Mouse (Mus musculus) right cerebral cortex, postnatal 14 days (tissue): ENCODE measurements at regions not wholly inside any gene's neighbourhood (a gene's known extent, or its start where the extent isn't known, plus 50 kb on each side); places are given as distances from the start of the nearest gene placed in this dataset.

Experiments
- DNase-seq: peaks from one replicate; pipeline ENCODE4 v3.0.0; 2022

DNA sequence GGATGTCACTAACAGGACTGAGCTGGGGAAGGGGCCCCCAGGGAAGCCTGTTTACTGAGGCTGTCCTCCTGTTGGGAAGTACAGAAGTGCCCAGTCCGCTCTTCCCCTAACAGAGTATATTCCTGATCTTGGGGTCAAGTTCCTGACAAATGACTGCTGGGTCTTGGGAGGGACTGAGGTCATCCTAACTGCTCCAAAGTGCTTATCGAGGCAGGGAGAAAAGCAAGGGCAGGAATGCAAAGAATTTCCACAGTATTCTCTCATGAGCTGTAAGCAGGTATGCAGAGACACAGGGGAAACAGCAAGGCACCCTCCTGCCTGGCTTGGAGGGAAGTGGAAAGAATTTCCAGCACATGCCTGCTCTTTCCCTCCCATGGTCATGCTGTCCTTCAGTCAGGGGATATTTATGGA lies 107.9 kb downstream of the Oma1 start:
- DNase-seq: no peak

DNA sequence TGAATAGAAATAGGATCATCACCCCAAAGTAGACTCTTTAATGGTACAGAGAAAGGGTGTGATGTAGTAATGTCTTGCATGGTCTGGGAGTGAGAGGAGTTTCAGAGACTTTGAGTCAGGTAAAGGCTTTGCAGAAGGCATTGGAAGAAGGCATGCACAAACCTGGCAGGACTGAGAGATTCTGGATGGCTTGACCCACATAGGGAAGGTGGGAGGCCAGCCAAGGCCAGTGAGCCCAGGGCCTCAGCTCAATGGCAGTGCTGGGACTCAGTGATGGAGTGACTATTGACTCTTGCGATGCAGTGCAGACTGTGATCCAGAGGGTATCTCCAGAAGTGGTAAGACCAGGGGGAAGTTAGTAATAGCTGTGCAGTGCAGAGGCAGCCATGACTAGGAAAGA lies 127.8 kb downstream of the Oma1 start:
- DNase-seq: no peak

DNA sequence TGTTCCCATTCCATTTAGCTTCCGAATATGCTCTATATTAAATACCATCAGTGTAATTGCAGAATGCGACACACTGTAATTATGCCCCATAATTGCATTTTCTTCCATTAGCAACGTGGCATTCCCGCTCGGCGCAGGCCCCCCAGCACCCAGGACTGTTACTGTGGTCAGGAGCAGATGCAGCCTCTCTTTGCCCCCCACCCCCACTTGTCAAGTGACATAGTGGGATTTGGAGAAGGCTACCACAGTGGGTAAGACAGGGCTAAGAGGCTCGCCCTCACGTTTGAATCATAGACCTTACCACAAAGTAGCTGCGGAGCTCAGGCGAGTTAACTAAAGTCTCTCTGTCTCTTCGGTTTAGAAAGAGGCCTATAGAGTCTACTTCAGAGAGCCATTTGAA lies 128.3 kb downstream of the Oma1 start:
- DNase-seq: no peak

- DNase-seq: no peak
Observed at GRCm38 (mm10) chr4:103449276-103449675, 135.7 kb downstream of the Oma1 start.

- DNase-seq: no peak
Observed at GRCm38 (mm10) chr4:103450121-103450520, 136.5 kb downstream of the Oma1 start.

- no peak for DNase-seq
Observed at GRCm38 (mm10) chr4:103455458-103455857, 141.8 kb downstream of the Oma1 start.

DNA sequence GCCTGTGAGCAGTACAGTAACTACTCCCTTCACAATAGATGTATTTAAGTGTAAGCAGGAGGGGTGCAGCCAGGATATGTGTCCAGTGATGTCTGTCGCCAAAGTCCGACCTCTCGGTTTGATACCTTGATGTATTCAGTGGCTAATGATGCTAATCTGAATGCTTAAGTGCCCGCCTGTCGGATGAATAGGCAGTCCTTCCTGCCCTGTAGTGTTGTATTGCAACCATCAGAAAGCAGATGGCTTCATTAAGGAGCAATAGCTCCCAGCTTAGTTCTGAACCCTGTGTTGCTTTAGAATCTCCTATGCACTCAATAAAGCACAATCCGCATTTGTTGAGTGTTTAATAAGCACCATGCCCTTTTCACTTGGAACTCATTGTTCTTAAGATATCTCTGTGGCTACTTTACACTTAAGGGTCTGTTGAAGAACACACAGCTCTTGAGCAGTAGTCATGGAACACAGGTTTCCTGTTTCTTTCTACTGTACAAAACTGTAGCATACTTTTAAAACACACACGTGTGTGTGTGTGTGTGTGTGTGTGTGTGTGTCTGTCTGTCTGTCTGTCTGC lies 152.5 kb downstream of the Oma1 start:
- DNase-seq: no peak

DNA sequence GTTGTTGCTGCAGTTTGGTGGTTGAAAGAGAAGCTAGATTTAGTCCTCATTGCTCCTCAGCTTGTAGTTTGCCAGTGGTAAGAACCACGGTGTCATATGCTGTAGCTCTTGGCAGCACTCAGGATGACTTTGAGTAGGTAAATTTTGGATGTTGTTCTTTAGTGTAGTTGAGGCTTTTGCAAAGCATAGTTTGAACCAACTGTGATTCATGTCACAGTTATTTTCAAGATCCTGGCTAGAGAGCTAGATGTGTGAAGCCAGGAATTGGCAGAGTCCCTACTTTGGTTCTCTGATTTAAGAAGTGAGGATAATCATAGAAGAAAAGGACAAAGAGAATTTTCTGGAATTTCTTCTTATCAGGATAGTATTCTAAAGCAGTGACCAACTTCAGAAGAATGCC lies 143.6 kb upstream of the Dab1 start:
- no peak for DNase-seq

GRCm38 (mm10) chr4:103486140-103486965 lies 132.8 kb upstream of the Dab1 start:
- no peak for DNase-seq

GRCm38 (mm10) chr4:103508435-103508834 lies 110.7 kb upstream of the Dab1 start:
- DNase-seq: peak; percentile 40

GRCm38 (mm10) chr4:103512901-103513300 lies 106.3 kb upstream of the Dab1 start:
- DNase-seq: no peak

DNA sequence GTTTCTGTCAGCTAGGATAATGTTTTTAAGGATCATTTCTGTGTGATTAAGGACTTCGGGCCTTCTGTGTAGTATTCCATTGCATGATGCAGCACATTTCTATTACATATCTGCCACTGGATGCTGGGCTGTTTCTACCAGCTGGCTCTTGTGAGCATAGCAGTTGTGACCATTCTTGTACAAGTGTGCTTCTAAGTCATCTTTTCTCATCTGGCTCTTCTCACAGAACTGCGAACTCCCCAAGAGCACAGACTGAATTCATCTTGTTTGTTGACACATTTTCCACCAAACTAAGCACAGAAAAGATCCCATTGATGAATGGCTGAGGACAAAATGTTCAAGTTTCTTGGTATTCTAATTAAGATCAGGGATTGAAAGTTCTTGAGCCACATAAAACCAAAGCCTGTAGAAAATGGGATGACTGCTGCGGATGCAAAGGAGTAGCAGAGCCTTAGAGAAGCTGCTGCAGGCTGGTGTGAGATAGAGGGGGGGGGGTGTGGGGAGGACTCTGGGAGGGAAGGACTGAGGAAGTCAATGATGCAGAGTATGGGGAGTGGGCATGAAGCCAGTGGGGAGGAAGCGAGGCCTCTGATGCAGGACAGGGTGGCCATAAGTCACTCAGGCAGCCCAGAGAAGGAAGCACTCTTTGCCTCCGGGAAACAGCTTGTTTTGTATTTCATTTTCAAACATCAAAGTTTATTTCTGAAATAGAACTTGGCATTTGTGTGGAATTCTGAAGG lies 97.1 kb upstream of the Dab1 start:
- DNase-seq: no peak

- no peak for DNase-seq
Observed at GRCm38 (mm10) chr4:103536534-103537265, 82.5 kb upstream of the Dab1 start.

GRCm38 (mm10) chr4:103540960-103541359 lies 78.2 kb upstream of the Dab1 start:
- DNase-seq: no peak

- DNase-seq: no peak
Observed at GRCm38 (mm10) chr4:103547297-103547696, 71.9 kb upstream of the Dab1 start.

- peak; percentile 23 for DNase-seq
Observed at GRCm38 (mm10) chr4:103552476-103552875, 66.7 kb upstream of the Dab1 start.

DNA sequence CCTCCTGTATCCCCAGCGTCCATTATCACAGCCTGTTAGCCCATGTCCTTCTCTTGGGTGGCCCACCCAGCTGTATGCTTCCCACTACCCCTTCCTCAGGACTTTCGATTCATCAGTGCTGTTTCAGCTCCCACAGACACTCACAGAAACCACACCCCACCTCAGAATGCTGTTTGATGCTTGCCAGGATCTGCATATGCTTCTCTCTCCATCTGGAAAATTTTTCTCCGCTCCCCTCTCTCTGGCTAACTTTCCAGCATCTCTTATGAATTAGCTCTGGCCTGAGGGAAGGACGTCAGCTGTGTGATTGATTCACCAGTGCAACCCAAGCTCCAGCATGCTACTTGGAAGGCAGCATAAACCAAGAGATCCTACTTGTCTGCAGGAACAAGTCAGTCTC lies 66.0 kb upstream of the Dab1 start:
- DNase-seq: no peak

DNA sequence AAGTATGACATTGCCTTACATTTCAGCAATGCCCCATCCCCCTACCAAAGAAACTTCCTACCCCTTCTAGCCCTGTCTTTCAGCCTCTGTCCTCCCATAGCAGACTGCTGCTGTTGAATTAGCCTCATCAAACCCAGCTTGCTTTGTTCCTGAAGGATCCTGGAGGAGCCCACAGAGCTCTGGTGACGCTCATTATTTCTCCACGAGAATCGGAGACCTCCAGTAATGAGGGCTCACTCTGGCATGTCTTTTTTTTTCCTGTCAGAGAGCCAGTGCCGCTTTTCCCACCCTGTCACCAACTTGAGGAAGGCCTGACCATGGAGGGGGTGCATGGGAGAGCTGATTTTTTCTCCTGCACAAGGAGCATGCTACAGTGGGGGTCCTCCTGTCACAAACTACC lies 64.6 kb upstream of the Dab1 start:
- no peak for DNase-seq
